Mouse (Mus musculus): Measurements from ENCODE around the gene Pds5b. TPM values are rescaled to one million over a fixed set of nuclear protein-coding genes. Genes with fewer than 3 reads are reported as not detected.

Gene Pds5b
- 35.6 and 37.6 TPM in 2 replicates for polyA plus RNA-seq (2012; rRNA removed)

DNA sequence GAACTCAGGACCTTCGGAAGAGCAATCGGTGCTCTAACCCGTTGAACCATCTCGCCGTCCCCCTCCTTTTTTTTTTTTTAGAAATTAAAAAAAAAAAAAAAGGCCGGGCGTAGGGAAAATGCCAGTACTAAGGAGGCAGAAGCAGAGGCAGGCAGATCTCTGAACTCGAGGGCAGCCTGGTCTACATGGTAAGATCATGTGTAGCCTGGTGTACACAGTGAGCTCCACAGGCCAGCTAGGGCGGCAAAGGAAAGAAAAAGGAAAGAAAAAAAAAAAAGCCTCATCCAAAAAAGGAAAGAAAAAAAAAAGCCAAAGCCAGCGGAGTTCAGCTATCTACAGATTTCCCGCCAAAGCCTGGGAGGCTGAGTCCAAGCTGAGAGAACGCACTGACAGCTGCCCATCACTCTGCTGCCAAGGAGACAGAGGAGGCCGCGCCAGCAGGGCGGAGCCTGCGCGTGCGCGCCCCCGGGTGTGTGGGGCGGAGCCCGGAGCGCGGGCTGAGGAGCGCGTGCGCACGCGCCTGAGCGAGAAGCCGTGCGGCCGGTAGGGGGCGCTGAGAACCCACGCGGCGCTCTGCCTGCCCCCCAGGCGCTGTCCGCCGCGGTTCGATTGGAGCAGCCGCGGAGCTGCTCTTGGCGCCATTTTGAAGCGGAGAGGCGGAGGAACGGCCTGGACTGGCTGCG, at the start of gene Pds5b:
Gene Pds5b (plus strand): TSS at position 587 of the 683 bp plus-strand sequence.

DNA sequence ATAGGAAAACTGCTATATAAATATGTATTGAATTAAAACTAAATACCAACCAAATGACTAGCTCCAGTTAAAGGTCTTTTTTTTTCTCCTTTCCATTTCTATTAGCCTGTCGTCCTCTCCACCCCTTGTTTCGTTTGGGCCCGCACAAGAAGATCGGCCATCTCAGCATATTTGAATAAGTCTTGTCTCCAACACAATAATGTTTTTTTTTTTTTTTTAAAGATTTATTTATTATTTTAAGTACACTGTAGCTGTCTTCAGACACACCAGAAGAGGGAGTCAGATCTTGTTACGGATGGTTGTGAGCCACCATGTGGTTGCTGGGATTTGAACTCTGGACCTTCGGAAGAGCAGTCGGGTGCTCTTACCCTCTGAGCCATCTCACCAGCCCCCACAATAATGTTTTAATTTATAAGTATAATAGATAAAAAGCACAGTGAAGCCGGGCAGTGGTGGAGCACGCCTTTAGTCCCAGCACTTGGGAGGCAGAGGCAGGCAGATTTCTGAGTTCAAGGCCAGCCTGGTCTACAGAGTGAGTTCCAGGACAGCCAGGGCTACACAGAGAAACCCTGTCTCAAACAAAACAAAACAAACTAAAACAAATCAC, 7.3 kb upstream of the Pds5b start, which contains the start of gene N4bp2l2:
Gene N4bp2l2 (minus strand): TSS at position 51 of the 607 bp plus-strand sequence.

Other genes starting within 250 kb of the Pds5b start
- not detected in 2 replicates for gene Zar1l, start 155.6 kb upstream of the Pds5b start, polyA plus RNA-seq (2012; rRNA removed)
- gene Brca2, start 151.1 kb upstream of the Pds5b start, polyA plus RNA-seq (2012; rRNA removed), result 16.7 and 17.0 TPM in 2 replicates
- gene N4bp2l1, start 76.6 kb upstream of the Pds5b start, polyA plus RNA-seq (2012; rRNA removed), result 14.7 and 15.5 TPM in 2 replicates
- 31.5 and 35.2 TPM in 2 replicates for gene N4bp2l2, start 7.6 kb upstream of the Pds5b start, polyA plus RNA-seq (2012; rRNA removed)

Data from central nervous system, embryonic 14 days (tissue).